Mouse (Mus musculus) hindbrain, embryonic 13.5 days (tissue): Measurements from ENCODE around the gene Ccnc. TPM values are rescaled to one million over a fixed set of nuclear protein-coding genes. Genes with fewer than 3 reads are reported as not detected.

Source experiments
- ATAC-seq: fragments of 200-750 bp; cut with Nextera tagmentation; 2 replicates; pipeline ENCODE4 v1.8.0; 2017; ENCODE audit warnings: moderate TSS enrichment; ENCODE audit not compliant: low FRiP score
- H3K27ac ChIP-seq: fragments of 300-500 bp; sonication (generic); 2 replicates; pipeline ENCODE4 v1.5.1; 2015; ENCODE audit warnings: inconsistent platforms, mild to moderate bottlenecking, moderate library complexity
- H3K27me3 ChIP-seq: fragments of 300-500 bp; sonication (generic); 2 replicates; pipeline ENCODE4 v1.6.1; 2015; ENCODE audit warnings: mild to moderate bottlenecking, inconsistent platforms
- H3K36me3 ChIP-seq: fragments of 300-500 bp; sonication (generic); 2 replicates; pipeline ENCODE4 v1.6.1; 2015; ENCODE audit warnings: mild to moderate bottlenecking, inconsistent platforms
- H3K4me1 ChIP-seq: fragments of 300-500 bp; sonication (generic); replicated peaks from 2 replicates; pipeline ENCODE4 v1.6.1; 2015; ENCODE audit warnings: inconsistent platforms
- H3K4me2 ChIP-seq: fragments of 300-500 bp; sonication (generic); 2 replicates; pipeline ENCODE4 v1.6.1; 2015; ENCODE audit warnings: inconsistent platforms, mild to moderate bottlenecking, moderate library complexity
- H3K4me3 ChIP-seq: fragments of 300-500 bp; sonication (generic); 2 replicates; pipeline ENCODE4 v1.5.1; 2015; ENCODE audit warnings: mild to moderate bottlenecking, inconsistent platforms
- H3K9ac ChIP-seq: fragments of 300-500 bp; sonication (generic); 2 replicates; pipeline ENCODE4 v1.6.1; 2015; ENCODE audit warnings: mild to moderate bottlenecking, inconsistent platforms
- H3K9me3 ChIP-seq: fragments of 300-500 bp; sonication (generic); 2 replicates; pipeline ENCODE4 v1.6.1; 2016; ENCODE audit warnings: inconsistent platforms
- WGBS: fragments of 180-500 bp; shearing (Covaris S2); methylation state at CpG from one replicate; pipeline ENCODE4 v1.1.7; 2015; 5-methylcytosine and 5-hydroxymethylcytosine counted together
- polyA plus RNA-seq: library from polyadenylated mRNA; unstranded; fragments of >200 nt; fragmentation: Nextera tagmentation; extraction: Ambion mirVana; gene quantifications from 2 replicates; pipeline ENCODE4 v1.2.1, GENCODE M21; 2015

Ccnc gene
- polyA plus RNA-seq, 1 experiment from 2014 or later: 71.0 TPM

- Histone ChIP-seq H3K9me3 (no peaks in the 10 kb centered on the region), H3K36me3 (peaks cover 44% of the 10 kb centered on the region), H3K4me1 (peaks cover 9% of the 10 kb centered on the region), H3K27ac (no peak overlapping the region), H3K27me3 (no peaks in the 10 kb centered on the region), H3K4me2 (no peak overlapping the region), H3K4me3 (no peak overlapping the region), H3K9ac (no peak overlapping the region)
- WGBS: 94% methylated on average over 12 of the region's 12 CpGs
- ATAC-seq: no peak
Observed at GRCm38 (mm10) chr4:21780816-21781726, 53.6 kb downstream of the Ccnc start.

DNA sequence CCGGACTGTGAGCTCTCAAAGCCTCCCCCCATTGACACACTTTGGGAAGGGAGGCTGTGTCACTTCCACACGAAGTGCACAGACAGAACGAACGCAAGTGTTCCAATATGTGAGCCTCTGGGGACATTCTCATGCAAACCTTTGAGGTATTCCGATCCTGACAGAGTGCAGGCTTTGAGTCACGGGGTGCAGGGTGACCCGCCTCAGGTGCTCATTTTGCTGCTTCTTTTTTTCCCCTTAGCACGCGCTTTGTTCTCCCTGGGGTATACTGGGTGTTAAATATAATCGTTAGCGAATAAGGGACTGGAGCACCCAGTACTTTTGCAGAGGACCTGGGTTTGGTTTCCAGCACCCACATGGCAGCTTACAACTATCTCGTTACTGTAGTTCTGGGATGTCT is 58.8 kb downstream of the Ccnc start:
- H3K9me3 ChIP-seq: no peaks in the 10 kb centered on the region
- no peak overlapping the region for H3K9ac ChIP-seq
- H3K27ac ChIP-seq: no peak overlapping the region
- ATAC-seq: no peak
- H3K27me3 ChIP-seq: no peaks in the 10 kb centered on the region
- H3K4me3 ChIP-seq: no peak overlapping the region
- 97% methylated on average over 12 of the region's 12 CpGs for WGBS
- H3K4me1 ChIP-seq: no peaks in the 10 kb centered on the region
- peaks cover 64% of the 10 kb centered on the region for H3K36me3 ChIP-seq
- no peak overlapping the region for H3K4me2 ChIP-seq

DNA sequence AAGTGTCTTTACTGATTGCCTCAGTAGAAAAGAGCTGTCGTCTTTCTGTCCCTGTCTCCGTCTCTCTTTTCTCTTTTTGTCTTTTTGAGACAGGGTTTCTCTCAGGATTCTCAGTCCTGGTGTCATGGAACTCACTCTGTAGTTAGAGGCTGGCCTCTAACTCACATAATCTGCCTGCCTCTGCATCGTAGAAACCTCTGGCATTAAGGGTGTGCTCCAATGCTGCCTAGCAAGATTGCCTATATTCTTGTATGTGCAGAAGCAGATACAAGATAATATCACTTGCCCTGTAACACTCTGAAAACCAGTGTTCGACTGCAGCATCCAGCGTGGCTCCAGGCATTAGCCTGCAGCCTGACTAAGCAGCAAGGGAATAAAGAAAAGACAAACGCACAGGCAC is 61.4 kb downstream of the Ccnc start:
- Histone ChIP-seq H3K4me2 (no peak overlapping the region), H3K9me3 (no peaks in the 10 kb centered on the region), H3K4me3 (no peak overlapping the region), H3K27me3 (no peaks in the 10 kb centered on the region), H3K27ac (no peak overlapping the region), H3K9ac (no peak overlapping the region), H3K4me1 (no peaks in the 10 kb centered on the region), H3K36me3 (peaks cover 53% of the 10 kb centered on the region)
- no peak for ATAC-seq
- WGBS: 85% methylated on average over 6 of the region's 6 CpGs

GRCm38 (mm10) chr4:21789836-21790235 is 62.3 kb downstream of the Ccnc start:
- no peak for ATAC-seq
- H3K27ac ChIP-seq: no peak overlapping the region
- H3K4me2 ChIP-seq: no peak overlapping the region
- H3K9me3 ChIP-seq: no peaks in the 10 kb centered on the region
- H3K36me3 ChIP-seq: peaks cover 43% of the 10 kb centered on the region
- H3K9ac ChIP-seq: no peak overlapping the region
- H3K4me1 ChIP-seq: no peaks in the 10 kb centered on the region
- no peaks in the 10 kb centered on the region for H3K27me3 ChIP-seq
- WGBS: 98% methylated on average over 4 of the region's 4 CpGs
- H3K4me3 ChIP-seq: no peak overlapping the region

GRCm38 (mm10) chr4:21793631-21794030 is 66.1 kb downstream of the Ccnc start:
- H3K4me1 ChIP-seq: no peaks in the 10 kb centered on the region
- no peak overlapping the region for H3K27ac ChIP-seq
- no peak overlapping the region for H3K9ac ChIP-seq
- no peaks in the 10 kb centered on the region for H3K27me3 ChIP-seq
- 48% methylated on average over 3 of the region's 3 CpGs for WGBS
- H3K36me3 ChIP-seq: peaks cover 32% of the 10 kb centered on the region
- peak; percentile 83 for ATAC-seq
- no peak overlapping the region for H3K4me2 ChIP-seq
- no peaks in the 10 kb centered on the region for H3K9me3 ChIP-seq
- no peak overlapping the region for H3K4me3 ChIP-seq

- Histone ChIP-seq H3K4me1 (no peaks in the 10 kb centered on the region), H3K27me3 (no peaks in the 10 kb centered on the region), H3K9me3 (no peaks in the 10 kb centered on the region), H3K4me2 (no peak overlapping the region), H3K27ac (no peak overlapping the region), H3K4me3 (no peak overlapping the region), H3K9ac (no peak overlapping the region), H3K36me3 (peaks cover 58% of the 10 kb centered on the region)
- 91% methylated on average over 1 of the region's 1 CpGs for WGBS
- no peak for ATAC-seq
Observed at GRCm38 (mm10) chr4:21801013-21801412, 73.5 kb downstream of the Ccnc start.

- H3K4me3 ChIP-seq: no peak overlapping the region
- peaks cover 58% of the 10 kb centered on the region for H3K36me3 ChIP-seq
- 97% methylated on average over 2 of the region's 2 CpGs for WGBS
- no peaks in the 10 kb centered on the region for H3K4me1 ChIP-seq
- H3K9me3 ChIP-seq: no peaks in the 10 kb centered on the region
- no peak for ATAC-seq
- no peak overlapping the region for H3K4me2 ChIP-seq
- no peak overlapping the region for H3K9ac ChIP-seq
- H3K27me3 ChIP-seq: no peaks in the 10 kb centered on the region
- H3K27ac ChIP-seq: no peak overlapping the region
Observed at GRCm38 (mm10) chr4:21801620-21802019, 74.1 kb downstream of the Ccnc start.

GRCm38 (mm10) chr4:21807204-21807603 is 79.7 kb downstream of the Ccnc start:
- 47% methylated on average over 5 of the region's 5 CpGs for WGBS
- peaks cover 45% of the 10 kb centered on the region for H3K36me3 ChIP-seq
- no peaks in the 10 kb centered on the region for H3K4me1 ChIP-seq
- H3K4me2 ChIP-seq: no peak overlapping the region
- H3K27ac ChIP-seq: no peak overlapping the region
- no peaks in the 10 kb centered on the region for H3K27me3 ChIP-seq
- H3K9me3 ChIP-seq: no peaks in the 10 kb centered on the region
- no peak overlapping the region for H3K4me3 ChIP-seq
- no peak for ATAC-seq
- H3K9ac ChIP-seq: no peak overlapping the region

Other genes starting within 250 kb of the Ccnc start
- 1.00 and 1.7 TPM in 2 replicates for gene Prdm13, start 41.7 kb upstream of the Ccnc start, polyA plus RNA-seq
- 7.6 and 8.2 TPM in 2 replicates for gene Usp45, start 39.5 kb downstream of the Ccnc start, polyA plus RNA-seq
- 25.9 and 27.1 TPM in 2 replicates for gene Tstd3, start 39.5 kb downstream of the Ccnc start, polyA plus RNA-seq
- gene Pnisr, start 119.9 kb downstream of the Ccnc start, polyA plus RNA-seq: 195 and 201 TPM in 2 replicates
- 11.9 and 12.2 TPM in 2 replicates for gene Coq3, start 152.0 kb downstream of the Ccnc start, polyA plus RNA-seq
- gene Faxc, start 203.6 kb downstream of the Ccnc start, polyA plus RNA-seq: 19.4 and 20.0 TPM in 2 replicates